Mouse (Mus musculus) cerebellum, postnatal 25 days (tissue): ENCODE results near the gene Ntsr1.
A peak's percentile ranks its signal among the peaks of the same experiment; 100 is the strongest.

ENCODE experiments used
- DNase-seq, 2 experiments: peaks; one replicate each; pipeline ENCODE4 v3.0.0; 2021; ENCODE audit warnings: mixed read lengths in 2 of 2

Ntsr1 gene

GRCm38 (mm10) chr2:180508455-180509115 is 8.8 kb downstream of the Ntsr1 start:
- no peak for DNase-seq

GRCm38 (mm10) chr2:180510867-180511266 is 11.1 kb downstream of the Ntsr1 start:
- no peak for DNase-seq

- DNase-seq = no peak
Measured at GRCm38 (mm10) chr2:180511875-180512661, 12.3 kb downstream of the Ntsr1 start.

GRCm38 (mm10) chr2:180513019-180513418 is 13.2 kb downstream of the Ntsr1 start:
- no peak for DNase-seq

GRCm38 (mm10) chr2:180513835-180514234 is 14.1 kb downstream of the Ntsr1 start:
- no peak for DNase-seq

GRCm38 (mm10) chr2:180521437-180522221 is 21.9 kb downstream of the Ntsr1 start:
- no peak for DNase-seq

- no peak for DNase-seq
Measured at GRCm38 (mm10) chr2:180522825-180523224, 23.0 kb downstream of the Ntsr1 start.

GRCm38 (mm10) chr2:180527447-180527846 is 27.7 kb downstream of the Ntsr1 start:
- no peak for DNase-seq

GRCm38 (mm10) chr2:180527883-180528282 is 28.1 kb downstream of the Ntsr1 start:
- peak in 1 of 2 experiments; percentile 12 for DNase-seq

GRCm38 (mm10) chr2:180530130-180530529 is 30.4 kb downstream of the Ntsr1 start:
- DNase-seq = peak; percentile 15 to 27

- DNase-seq = no peak
Measured at GRCm38 (mm10) chr2:180530584-180530983, 30.8 kb downstream of the Ntsr1 start.

- peak; percentile 22 to 31 for DNase-seq
Measured at GRCm38 (mm10) chr2:180531671-180532385, 32.1 kb downstream of the Ntsr1 start.

- peak in 1 of 2 experiments; percentile 21 for DNase-seq
Measured at GRCm38 (mm10) chr2:180532386-180532995, 32.7 kb downstream of the Ntsr1 start.

GRCm38 (mm10) chr2:180533237-180533636 is 33.5 kb downstream of the Ntsr1 start:
- no peak for DNase-seq

GRCm38 (mm10) chr2:180543675-180544074 is 43.9 kb downstream of the Ntsr1 start:
- DNase-seq = peak in 1 of 2 experiments; percentile 25

GRCm38 (mm10) chr2:180545046-180545445 is 45.3 kb downstream of the Ntsr1 start:
- no peak for DNase-seq

- DNase-seq = no peak
Measured at GRCm38 (mm10) chr2:180547384-180548106, 47.8 kb downstream of the Ntsr1 start.

- DNase-seq = no peak
Measured at GRCm38 (mm10) chr2:180552340-180552739, 52.6 kb downstream of the Ntsr1 start.

GRCm38 (mm10) chr2:180555219-180555618 is 55.4 kb downstream of the Ntsr1 start:
- DNase-seq = no peak

GRCm38 (mm10) chr2:180556470-180556869 is 56.7 kb downstream of the Ntsr1 start:
- no peak for DNase-seq

GRCm38 (mm10) chr2:180560245-180560644 is 60.5 kb downstream of the Ntsr1 start:
- DNase-seq = no peak
